Mouse (Mus musculus) fat pad, adult 2 months (tissue): ENCODE data around the gene Nudcd3.

Experiments used
- DNase-seq: peaks from one replicate; pipeline ENCODE4 v3.0.0-alpha.2; 2011; ENCODE audit warnings: low read depth, low spot score; ENCODE audit errors: extremely low read depth

The Nudcd3 gene

GRCm38 (mm10) chr11:6178673-6179166, 21.5 kb downstream of the Nudcd3 start:
- DNase-seq = no peak

GRCm38 (mm10) chr11:6177781-6178420, 22.3 kb downstream of the Nudcd3 start:
- DNase-seq = no peak

- DNase-seq = no peak
These were observed 24.7 kb downstream of the Nudcd3 start for GRCm38 (mm10) chr11:6175506-6175905.

- no peak for DNase-seq
These were observed 25.5 kb downstream of the Nudcd3 start for GRCm38 (mm10) chr11:6174719-6175118.

- DNase-seq = peak; percentile 34
These were observed 31.1 kb downstream of the Nudcd3 start for GRCm38 (mm10) chr11:6169041-6169663.

- DNase-seq = no peak
These were observed 33.9 kb downstream of the Nudcd3 start for GRCm38 (mm10) chr11:6166351-6166750.

GRCm38 (mm10) chr11:6165391-6166081, 34.7 kb downstream of the Nudcd3 start:
- peak; percentile 36 for DNase-seq

GRCm38 (mm10) chr11:6164781-6165180, 35.4 kb downstream of the Nudcd3 start:
- DNase-seq = no peak

GRCm38 (mm10) chr11:6163706-6164105, 36.5 kb downstream of the Nudcd3 start:
- DNase-seq = no peak

GRCm38 (mm10) chr11:6163062-6163461, 37.2 kb downstream of the Nudcd3 start:
- DNase-seq = no peak

- no peak for DNase-seq
These were observed 38.7 kb downstream of the Nudcd3 start for GRCm38 (mm10) chr11:6161549-6161948.

GRCm38 (mm10) chr11:6160663-6161271, 39.4 kb downstream of the Nudcd3 start:
- DNase-seq = no peak

- no peak for DNase-seq
These were observed 40.4 kb downstream of the Nudcd3 start for GRCm38 (mm10) chr11:6159704-6160275.

GRCm38 (mm10) chr11:6158515-6158914, 41.7 kb downstream of the Nudcd3 start:
- DNase-seq = no peak

GRCm38 (mm10) chr11:6157119-6157518, 43.1 kb downstream of the Nudcd3 start:
- no peak for DNase-seq

GRCm38 (mm10) chr11:6156651-6157050, 43.6 kb downstream of the Nudcd3 start:
- DNase-seq = no peak

- DNase-seq = no peak
These were observed 46.0 kb downstream of the Nudcd3 start for GRCm38 (mm10) chr11:6154211-6154701.

GRCm38 (mm10) chr11:6152864-6153263, 47.4 kb downstream of the Nudcd3 start:
- no peak for DNase-seq

- no peak for DNase-seq
These were observed 61.8 kb downstream of the Nudcd3 start for GRCm38 (mm10) chr11:6138233-6138950.

- no peak for DNase-seq
These were observed 67.3 kb downstream of the Nudcd3 start for GRCm38 (mm10) chr11:6132886-6133285.
